Mouse (Mus musculus): ENCODE results near the gene Rtn2. TPM values are rescaled to one million over a fixed set of nuclear protein-coding genes. Genes with fewer than 3 reads are reported as not detected.

The Rtn2 gene
- polyA plus RNA-seq, 1 experiment = 19.9 TPM

DNA sequence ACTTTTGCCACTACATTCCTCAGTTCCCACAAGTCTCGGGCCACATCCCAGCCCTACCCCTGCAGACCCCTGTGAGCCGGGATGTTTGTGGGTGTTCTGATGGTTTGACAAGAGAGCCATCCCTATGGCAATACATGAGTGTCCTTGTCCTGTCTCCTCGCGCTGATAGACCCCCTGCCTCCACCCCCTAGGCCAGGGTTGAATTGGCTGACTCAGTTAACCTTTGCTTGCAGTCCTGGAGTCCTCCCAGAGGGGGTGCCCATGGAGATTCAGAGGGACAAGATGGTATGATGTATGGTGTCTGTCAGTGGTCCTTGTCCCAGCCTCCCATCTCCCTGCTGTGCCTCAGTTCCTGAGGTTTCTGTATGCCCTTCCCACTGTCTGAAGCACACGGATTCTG is 31.6 kb downstream of the Rtn2 start:
- no peak for DNase-seq
- Histone ChIP-seq H3K4me1 (replicated peaks; ENCODE audit: control insufficient read depth, insufficient read depth, low read length) (peaks cover 6% of the 10 kb centered on the region), H3K36me3 (ENCODE audit: control insufficient read depth, insufficient read depth, low read length) (no peaks in the 10 kb centered on the region), H3K27ac (ENCODE audit: control insufficient read depth, insufficient read depth, low read length) (no peak overlapping the region), H3K27me3 (ENCODE audit: control insufficient read depth, insufficient read depth, low read length) (no peaks in the 10 kb centered on the region), H3K4me3 (ENCODE audit: control insufficient read depth, insufficient read depth, low read length) (no peak overlapping the region)
- TF ChIP-seq POLR2A (IDR thresholded peaks at IDR 0.05; ENCODE audit: control insufficient read depth, extremely low read depth, insufficient read depth, low read length, poor library complexity) = no peak
- TF ChIP-seq CTCF (IDR thresholded peaks at IDR 0.05; ENCODE audit: borderline replicate concordance, control insufficient read depth, extremely low read depth, insufficient read depth, low read length, poor library complexity) = no peak
- WGBS = 90% methylated on average over 5 of the region's 5 CpGs

DNA sequence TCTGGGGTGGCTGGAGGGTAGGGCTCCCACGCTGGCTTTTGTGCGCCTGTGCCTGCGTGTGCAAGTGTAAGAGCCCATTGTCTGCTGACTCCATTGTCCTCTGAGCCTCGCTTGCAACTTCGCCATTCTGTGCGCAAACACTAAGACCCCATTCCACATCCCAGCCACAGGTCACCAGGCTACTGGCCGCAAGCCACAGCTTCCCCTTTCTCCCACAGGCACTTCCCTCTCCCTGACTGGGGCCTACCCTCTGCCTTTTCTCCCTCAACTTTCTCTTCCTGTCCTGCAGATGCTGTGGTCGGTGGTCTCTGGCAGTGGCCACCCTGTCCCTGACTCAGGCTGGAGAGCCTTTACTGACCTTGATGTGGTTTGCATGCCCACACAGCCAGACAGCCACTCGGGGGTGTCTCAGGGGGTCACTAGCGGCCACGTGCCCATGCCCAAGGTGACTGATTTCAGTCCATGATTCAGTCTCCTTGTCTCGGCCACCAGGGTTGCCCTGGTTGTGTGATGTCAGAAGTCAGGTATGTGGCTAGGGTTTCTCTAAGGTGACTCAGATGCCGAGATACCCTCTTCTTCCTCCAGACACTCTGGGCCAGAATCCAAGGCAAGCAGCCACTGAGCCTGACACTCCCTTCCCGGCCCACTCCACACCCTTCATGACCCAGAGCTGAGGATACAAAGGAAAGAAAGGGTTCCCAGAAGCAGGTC is 34.2 kb downstream of the Rtn2 start:
- peaks cover 5% of the 10 kb centered on the region for H3K4me1 ChIP-seq (replicated peaks; ENCODE audit: control insufficient read depth, insufficient read depth, low read length)
- H3K27me3 ChIP-seq (ENCODE audit: control insufficient read depth, insufficient read depth, low read length) = no peaks in the 10 kb centered on the region
- 7% methylated on average over 14 of the region's 14 CpGs for whole genome bisulfite sequencing
- no peaks in the 10 kb centered on the region for H3K36me3 ChIP-seq (ENCODE audit: control insufficient read depth, insufficient read depth, low read length)
- no peak overlapping the region for H3K4me3 ChIP-seq (ENCODE audit: control insufficient read depth, insufficient read depth, low read length)
- TF ChIP-seq CTCF (IDR thresholded peaks at IDR 0.05; ENCODE audit: borderline replicate concordance, control insufficient read depth, extremely low read depth, insufficient read depth, low read length, poor library complexity) (no peak), POLR2A (IDR thresholded peaks at IDR 0.05; ENCODE audit: control insufficient read depth, extremely low read depth, insufficient read depth, low read length, poor library complexity) (no peak)
- no peak for DNase-seq
- H3K27ac ChIP-seq (ENCODE audit: control insufficient read depth, insufficient read depth, low read length) = no peak overlapping the region

- H3K27ac ChIP-seq (ENCODE audit: control insufficient read depth, insufficient read depth, low read length) = no peak overlapping the region
Measured at GRCm38 (mm10) chr7:19318201-19318600, 35.8 kb downstream of the Rtn2 start.

DNA sequence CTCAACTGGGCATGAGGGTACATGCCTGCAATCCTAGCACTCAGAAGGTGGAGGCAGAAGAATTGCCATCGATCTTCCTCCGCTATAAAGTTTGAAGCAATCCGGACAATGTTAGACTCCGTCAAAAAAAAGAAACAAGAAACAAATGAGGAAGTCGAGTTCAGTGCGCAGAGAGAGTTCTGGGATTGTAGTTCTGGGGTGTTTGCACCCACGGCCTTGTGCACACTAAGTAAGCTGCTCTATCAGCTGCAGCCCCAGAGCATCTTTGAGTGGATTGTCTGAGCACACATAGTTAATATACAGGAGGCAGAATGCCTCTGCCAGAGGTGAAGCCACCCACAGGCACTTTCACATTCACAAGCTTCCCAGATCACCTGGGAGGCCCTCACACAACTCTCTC is 36.3 kb downstream of the Rtn2 start:
- Histone ChIP-seq H3K4me3 (ENCODE audit: control insufficient read depth, insufficient read depth, low read length) (no peak overlapping the region), H3K27ac (ENCODE audit: control insufficient read depth, insufficient read depth, low read length) (no peak overlapping the region), H3K4me1 (replicated peaks; ENCODE audit: control insufficient read depth, insufficient read depth, low read length) (peaks cover 5% of the 10 kb centered on the region), H3K36me3 (ENCODE audit: control insufficient read depth, insufficient read depth, low read length) (no peaks in the 10 kb centered on the region), H3K27me3 (ENCODE audit: control insufficient read depth, insufficient read depth, low read length) (no peaks in the 10 kb centered on the region)
- WGBS = 14% methylated on average over 7 of the region's 7 CpGs
- no peak for DNase-seq
- TF ChIP-seq POLR2A (IDR thresholded peaks at IDR 0.05; ENCODE audit: control insufficient read depth, extremely low read depth, insufficient read depth, low read length, poor library complexity) (no peak), CTCF (IDR thresholded peaks at IDR 0.05; ENCODE audit: borderline replicate concordance, control insufficient read depth, extremely low read depth, insufficient read depth, low read length, poor library complexity) (no peak)

More at GRCm38 (mm10) chr7:19318201-19318600, 35.8 kb downstream of the Rtn2 start:
- DNase-seq = no peak
- H3K4me1 ChIP-seq (replicated peaks; ENCODE audit: control insufficient read depth, insufficient read depth, low read length) = peaks cover 5% of the 10 kb centered on the region
- H3K36me3 ChIP-seq (ENCODE audit: control insufficient read depth, insufficient read depth, low read length) = no peaks in the 10 kb centered on the region
- 84% methylated on average over 2 of the region's 2 CpGs for WGBS
- TF ChIP-seq POLR2A (IDR thresholded peaks at IDR 0.05; ENCODE audit: control insufficient read depth, extremely low read depth, insufficient read depth, low read length, poor library complexity) = no peak
- TF ChIP-seq CTCF (IDR thresholded peaks at IDR 0.05; ENCODE audit: borderline replicate concordance, control insufficient read depth, extremely low read depth, insufficient read depth, low read length, poor library complexity) = no peak
- no peaks in the 10 kb centered on the region for H3K27me3 ChIP-seq (ENCODE audit: control insufficient read depth, insufficient read depth, low read length)
- H3K4me3 ChIP-seq (ENCODE audit: control insufficient read depth, insufficient read depth, low read length) = no peak overlapping the region

DNA sequence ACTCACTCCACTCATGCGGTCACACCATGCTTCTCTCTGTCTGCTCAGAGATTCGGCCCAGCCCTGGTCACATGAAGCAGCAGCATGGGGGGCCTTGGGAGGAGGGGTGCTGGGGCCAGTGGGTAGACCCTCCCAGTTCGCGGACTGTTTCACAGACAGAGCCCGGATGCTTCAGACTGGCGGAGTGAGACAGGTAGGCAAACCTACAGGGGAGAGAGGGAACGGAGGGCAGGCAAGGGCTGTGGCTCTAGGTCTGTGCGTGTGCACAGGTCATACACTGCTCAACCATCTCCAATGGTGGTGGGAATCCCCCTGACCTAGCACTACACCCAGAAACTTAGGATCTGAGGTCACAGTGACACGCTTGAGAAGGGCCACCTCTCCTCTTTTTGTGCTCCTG is 37.0 kb downstream of the Rtn2 start:
- 63% methylated on average over 9 of the region's 9 CpGs for WGBS
- H3K27ac ChIP-seq (ENCODE audit: control insufficient read depth, insufficient read depth, low read length) = no peak overlapping the region
- no peaks in the 10 kb centered on the region for H3K36me3 ChIP-seq (ENCODE audit: control insufficient read depth, insufficient read depth, low read length)
- H3K27me3 ChIP-seq (ENCODE audit: control insufficient read depth, insufficient read depth, low read length) = no peaks in the 10 kb centered on the region
- no peak for DNase-seq
- peak overlapping the region; percentile 29; the same call in 1 of the 2 replicates for H3K4me3 ChIP-seq (ENCODE audit: control insufficient read depth, insufficient read depth, low read length)
- TF ChIP-seq POLR2A (IDR thresholded peaks at IDR 0.05; ENCODE audit: control insufficient read depth, extremely low read depth, insufficient read depth, low read length, poor library complexity) (no peak), CTCF (IDR thresholded peaks at IDR 0.05; ENCODE audit: borderline replicate concordance, control insufficient read depth, extremely low read depth, insufficient read depth, low read length, poor library complexity) (no peak)
- H3K4me1 ChIP-seq (replicated peaks; ENCODE audit: control insufficient read depth, insufficient read depth, low read length) = peaks cover 5% of the 10 kb centered on the region

GRCm38 (mm10) chr7:19319906-19320305 is 37.5 kb downstream of the Rtn2 start:
- H3K4me3 ChIP-seq (ENCODE audit: control insufficient read depth, insufficient read depth, low read length) = peak overlapping the region; percentile 29
- no peaks in the 10 kb centered on the region for H3K36me3 ChIP-seq (ENCODE audit: control insufficient read depth, insufficient read depth, low read length)
- no peaks in the 10 kb centered on the region for H3K27me3 ChIP-seq (ENCODE audit: control insufficient read depth, insufficient read depth, low read length)
- peak; percentile 90 for DNase-seq
- WGBS = 1% methylated on average over 41 of the region's 41 CpGs
- peaks cover 5% of the 10 kb centered on the region for H3K4me1 ChIP-seq (replicated peaks; ENCODE audit: control insufficient read depth, insufficient read depth, low read length)
- no peak overlapping the region for H3K27ac ChIP-seq (ENCODE audit: control insufficient read depth, insufficient read depth, low read length)
- TF ChIP-seq CTCF (IDR thresholded peaks at IDR 0.05; ENCODE audit: borderline replicate concordance, control insufficient read depth, extremely low read depth, insufficient read depth, low read length, poor library complexity) (peak; percentile 70; the same call in 1 of the 2 replicates), POLR2A (IDR thresholded peaks at IDR 0.05; ENCODE audit: control insufficient read depth, extremely low read depth, insufficient read depth, low read length, poor library complexity) (0 out of 2 replicates have a peak, but pooled peaks have one; percentile 38)

Data from thymus, adult 2 months (tissue).